Mouse (Mus musculus) limb, embryonic 14.5 days (tissue): ENCODE results near the gene Cntln. TPM values are rescaled to one million over a fixed set of nuclear protein-coding genes. Genes with fewer than 3 reads are reported as not detected.

Experiments used
- ATAC-seq: fragments of 200-750 bp; cut with Nextera tagmentation; 2 replicates; pipeline ENCODE4 v1.8.0; 2017; ENCODE audit warnings: low read depth, moderate number of reproducible peaks, moderate TSS enrichment; ENCODE audit not compliant: low FRiP score
- DNase-seq: peaks from one replicate; pipeline ENCODE4 v3.0.0-alpha.2; 2015; ENCODE audit warnings: low spot score
- H3K27ac ChIP-seq: fragments of 300-500 bp; sonication (generic); replicated peaks from 2 replicates; pipeline ENCODE4 v1.5.1; 2014; ENCODE audit warnings: low read depth, mild to moderate bottlenecking, low read length, moderate library complexity, mixed read lengths
- H3K27me3 ChIP-seq: fragments of 300-500 bp; sonication (generic); 2 replicates; pipeline ENCODE4 v1.6.1; 2014; ENCODE audit warnings: low read length, mixed read lengths; ENCODE audit not compliant: control insufficient read depth, insufficient read depth
- H3K36me3 ChIP-seq: fragments of 300-500 bp; sonication (generic); 2 replicates; pipeline ENCODE4 v1.6.1; 2014; ENCODE audit warnings: mild to moderate bottlenecking, low read length, moderate library complexity, mixed read lengths; ENCODE audit not compliant: control insufficient read depth, insufficient read depth
- H3K4me1 ChIP-seq: fragments of 300-500 bp; sonication (generic); 2 replicates; pipeline ENCODE4 v1.6.1; 2014; ENCODE audit warnings: antibody characterized with exemption, low read length, mixed read lengths; ENCODE audit not compliant: control insufficient read depth, insufficient read depth
- H3K4me2 ChIP-seq: fragments of 300-500 bp; sonication (generic); replicated peaks from 2 replicates; pipeline ENCODE4 v1.6.1; 2014; ENCODE audit warnings: low read depth, mild to moderate bottlenecking, low read length, moderate library complexity; ENCODE audit not compliant: severe bottlenecking
- H3K4me3 ChIP-seq: fragments of 300-500 bp; sonication (generic); replicated peaks from 2 replicates; pipeline ENCODE4 v1.5.1; 2014; ENCODE audit warnings: low read length
- H3K9ac ChIP-seq: fragments of 300-500 bp; sonication (generic); 2 replicates; pipeline ENCODE4 v1.6.1; 2014; ENCODE audit warnings: mild to moderate bottlenecking, low read depth, low read length, moderate library complexity; ENCODE audit not compliant: severe bottlenecking
- H3K9me3 ChIP-seq: fragments of 300-500 bp; sonication (generic); 2 replicates; pipeline ENCODE4 v1.6.1; 2016; ENCODE audit warnings: low read length; ENCODE audit not compliant: control insufficient read depth
- POLR2A ChIP-seq: fragments of 200-500 bp; IDR thresholded peaks from 2 replicates; pipeline ENCODE4 v1.8.0; 2012; ENCODE audit warnings: inconsistent platforms, mild to moderate bottlenecking, moderate library complexity, borderline replicate concordance; ENCODE audit not compliant: insufficient read depth, insufficient read length; ENCODE audit errors: extremely low read depth
- WGBS: fragments of 180-500 bp; shearing (Covaris S2); extraction: QIAGEN DNeasy Blood & Tissue Kit; methylation state at CpG from one replicate; pipeline ENCODE4 v1.1.7; 2014; 5-methylcytosine and 5-hydroxymethylcytosine counted together
- polyA plus RNA-seq, 2 experiments: library from polyadenylated mRNA; depleted of rRNA in 1 of 2; stranded (reverse) in 1 of 2; unstranded in 1 of 2; fragments of >200 nt; fragmentation: Nextera tagmentation in 1 of 2; extraction: Ambion mirVana in 1 of 2; gene quantifications; 2 replicates each; pipeline versions ENCODE4 v1.2.1 to v1.2.3; 2012 to 2014

The Cntln gene
- polyA plus RNA-seq, 2 experiments = 15.1 to 21.0 TPM

DNA sequence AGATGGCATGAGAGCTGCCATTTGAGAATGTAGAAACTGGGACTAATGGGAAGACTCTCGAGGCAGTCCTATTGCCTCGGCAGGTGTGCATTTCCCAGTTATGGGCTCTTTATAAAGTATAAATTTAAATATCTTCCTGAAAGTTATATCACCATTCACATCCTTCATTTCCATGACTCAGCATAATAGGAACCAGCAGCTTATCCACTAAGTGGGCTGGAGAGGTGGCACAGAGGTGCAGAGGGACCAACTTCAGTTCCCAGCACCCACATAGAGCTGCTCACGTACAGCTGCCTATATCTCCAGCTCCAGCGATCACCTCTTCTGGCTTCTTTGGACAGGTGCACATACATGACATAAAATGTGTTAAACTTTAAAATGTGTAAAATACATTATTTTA is 218.1 kb downstream of the Cntln start:
- ATAC-seq = no peak
- no peak overlapping the region for H3K27ac ChIP-seq
- H3K9me3 ChIP-seq = no peaks in the 10 kb centered on the region

GRCm38 (mm10) chr4:85106416-85106815 is 222.3 kb downstream of the Cntln start:
- Histone ChIP-seq H3K27me3 (no peaks in the 10 kb centered on the region), H3K9me3 (no peaks in the 10 kb centered on the region), H3K4me2 (no peak overlapping the region), H3K27ac (no peak overlapping the region), H3K36me3 (no peaks in the 10 kb centered on the region), H3K9ac (no peak overlapping the region), H3K4me1 (no peaks in the 10 kb centered on the region), H3K4me3 (no peak overlapping the region)
- WGBS = 73% methylated on average over 1 of the region's 1 CpGs
- no peak for TF ChIP-seq POLR2A
- DNase-seq (no peak), ATAC-seq (no peak)

More for the DNA sequence above, 218.1 kb downstream of the Cntln start:
- Histone ChIP-seq H3K4me2 (no peak overlapping the region), H3K36me3 (0 out of 2 replicates have a peak, but pooled peaks cover 4% of the 10 kb centered on the region), H3K4me3 (no peak overlapping the region), H3K27me3 (no peaks in the 10 kb centered on the region), H3K9ac (no peak overlapping the region), H3K4me1 (no peaks in the 10 kb centered on the region)
- 90% methylated on average over 4 of the region's 4 CpGs for WGBS
- DNase-seq = no peak
- TF ChIP-seq POLR2A = no peak

- DNase-seq (no peak), ATAC-seq (no peak)
- no peak for TF ChIP-seq POLR2A
- 87% methylated on average over 2 of the region's 2 CpGs for WGBS
- H3K9ac ChIP-seq = no peak overlapping the region
- no peak overlapping the region for H3K27ac ChIP-seq
- H3K9me3 ChIP-seq = no peaks in the 10 kb centered on the region
- no peaks in the 10 kb centered on the region for H3K27me3 ChIP-seq
- H3K4me2 ChIP-seq = no peak overlapping the region
- H3K4me3 ChIP-seq = no peak overlapping the region
- no peaks in the 10 kb centered on the region for H3K4me1 ChIP-seq
- H3K36me3 ChIP-seq = no peaks in the 10 kb centered on the region
Measured at GRCm38 (mm10) chr4:85106961-85107360, 222.9 kb downstream of the Cntln start.

GRCm38 (mm10) chr4:85120271-85120670 is 236.2 kb downstream of the Cntln start:
- WGBS = 57% methylated on average over 3 of the region's 3 CpGs
- H3K4me3 ChIP-seq = no peak overlapping the region
- H3K27ac ChIP-seq = no peak overlapping the region
- ATAC-seq = no peak
- H3K4me1 ChIP-seq = no peaks in the 10 kb centered on the region; the same call in 1 of the 2 replicates
- H3K27me3 ChIP-seq = no peaks in the 10 kb centered on the region
- no peak overlapping the region for H3K4me2 ChIP-seq
- no peak for TF ChIP-seq POLR2A
- DNase-seq = no peak
- no peaks in the 10 kb centered on the region for H3K9me3 ChIP-seq
- H3K36me3 ChIP-seq = no peaks in the 10 kb centered on the region
- H3K9ac ChIP-seq = no peak overlapping the region

GRCm38 (mm10) chr4:85149726-85150125 is 265.6 kb downstream of the Cntln start:
- Histone ChIP-seq H3K27me3 (no peaks in the 10 kb centered on the region), H3K4me3 (no peak overlapping the region), H3K27ac (no peak overlapping the region), H3K4me2 (no peak overlapping the region), H3K9me3 (no peaks in the 10 kb centered on the region), H3K9ac (no peak overlapping the region), H3K36me3 (no peaks in the 10 kb centered on the region), H3K4me1 (no peaks in the 10 kb centered on the region)
- no peak for ATAC-seq
- DNase-seq = no peak
- 73% methylated on average over 5 of the region's 5 CpGs for WGBS
- no peak for TF ChIP-seq POLR2A

- Histone ChIP-seq H3K4me1 (no peaks in the 10 kb centered on the region), H3K4me3 (no peak overlapping the region), H3K4me2 (no peak overlapping the region), H3K27me3 (no peaks in the 10 kb centered on the region), H3K9me3 (no peaks in the 10 kb centered on the region), H3K9ac (no peak overlapping the region), H3K27ac (no peak overlapping the region), H3K36me3 (no peaks in the 10 kb centered on the region)
- ATAC-seq = no peak
- WGBS = 69% methylated on average over 7 of the region's 7 CpGs
- DNase-seq = no peak
- no peak for TF ChIP-seq POLR2A
Measured at GRCm38 (mm10) chr4:85151881-85152280, 267.8 kb downstream of the Cntln start.
